ENCODE assay signal across 14 mouse cellular contexts in the genomic region with DNA sequence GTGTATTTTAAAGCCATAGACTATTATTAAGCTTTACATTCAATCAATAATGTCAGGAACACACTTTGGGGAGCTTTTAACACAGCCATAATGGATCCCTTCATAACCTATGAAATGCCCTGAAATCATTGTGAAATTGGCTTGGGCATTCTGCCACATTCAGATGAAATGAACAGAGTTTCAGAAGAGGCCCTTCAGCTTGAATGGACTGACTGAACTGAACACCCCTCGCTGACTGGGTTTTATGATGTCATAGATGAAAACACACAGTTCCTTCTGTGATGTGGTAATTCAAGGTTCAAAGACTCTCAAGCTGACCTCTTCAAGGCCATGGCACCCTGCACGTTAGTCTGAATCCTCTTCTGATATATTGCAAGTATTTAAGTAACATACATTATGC.
"Had no signal": no experiment of that assay in that cellular context is flagged by ENCODE, and none has a peak within 500 bp of the region (broad histone marks: within the 10 kb centered on the region; RNA-seq: fewer than 3 reads in every experiment).

No protein-coding gene starts in this region.

- H3K27ac ChIP-seq: left cerebral cortex, adult 2 months; liver, embryonic 13.5 days; midbrain, embryonic 10.5 days; midbrain, embryonic 15.5 days; neural tube, embryonic 13.5 days had no signal

- H3K9ac ChIP-seq: liver, embryonic 13.5 days; liver, postnatal 0 days; midbrain, embryonic 15.5 days; neural tube, embryonic 13.5 days had no signal

- DNase-seq: kidney, adult 18-20 months; kidney, postnatal 14 days; liver; liver, embryonic 13.5 days; liver, postnatal 0 days; lung, postnatal 14 days; retina, postnatal 1 day; right cerebral cortex, postnatal 4 days; spleen, adult 18-20 months; thymus, postnatal 36 days had no signal

- H3K4me3 ChIP-seq: left cerebral cortex, adult 2 months; liver, embryonic 13.5 days; midbrain, embryonic 10.5 days; midbrain, embryonic 15.5 days; neural tube, embryonic 13.5 days had no signal

- H3K4me2 ChIP-seq: liver, embryonic 13.5 days; midbrain, embryonic 15.5 days; neural tube, embryonic 13.5 days had no signal

- H3K27me3 ChIP-seq: liver, embryonic 13.5 days; midbrain, embryonic 15.5 days; neural tube, embryonic 13.5 days had no signal

- H3K9me3 ChIP-seq: liver, embryonic 13.5 days; midbrain, embryonic 10.5 days; midbrain, embryonic 15.5 days; neural tube, embryonic 13.5 days had no signal

- H3K4me1 ChIP-seq: liver, embryonic 13.5 days; midbrain, embryonic 10.5 days; midbrain, embryonic 15.5 days; neural tube, embryonic 13.5 days had no signal

- H3K36me3 ChIP-seq: liver, embryonic 13.5 days; midbrain, embryonic 10.5 days; midbrain, embryonic 15.5 days; neural tube, embryonic 13.5 days had no signal

- ATAC-seq: liver, postnatal 0 days; midbrain, embryonic 15.5 days had no signal
